Mouse (Mus musculus) limb, embryonic 10.5 days (tissue): ENCODE measurements at regions not wholly inside any gene's neighbourhood (a gene's known extent, or its start where the extent isn't known, plus 50 kb on each side); places are given as distances from the start of the nearest gene placed in this dataset.

Experiments used
- DNase-seq: peaks from one replicate; pipeline ENCODE4 v3.0.0-alpha.2; 2017; ENCODE audit warnings: low spot score
- H3K27ac ChIP-seq: fragments of 300-500 bp; sonication (generic); 2 replicates; pipeline ENCODE4 v1.5.1; 2016; ENCODE audit warnings: mild to moderate bottlenecking
- H3K27me3 ChIP-seq: fragments of 300-500 bp; sonication (generic); 2 replicates; pipeline ENCODE4 v1.6.1; 2016; ENCODE audit warnings: low read depth, mild to moderate bottlenecking; ENCODE audit not compliant: poor library complexity, severe bottlenecking
- H3K36me3 ChIP-seq: fragments of 300-500 bp; sonication (generic); 2 replicates; pipeline ENCODE4 v1.6.1; 2016; ENCODE audit warnings: mild to moderate bottlenecking, moderate library complexity
- H3K4me1 ChIP-seq: fragments of 300-500 bp; sonication (generic); 2 replicates; pipeline ENCODE4 v1.6.1; 2016
- H3K4me3 ChIP-seq: fragments of 300-500 bp; sonication (generic); 2 replicates; pipeline ENCODE4 v1.5.1; 2016; ENCODE audit warnings: mild to moderate bottlenecking, moderate library complexity
- H3K9me3 ChIP-seq: fragments of 300-500 bp; sonication (generic); replicated peaks from 2 replicates; pipeline ENCODE4 v1.6.1; 2016; ENCODE audit warnings: mild to moderate bottlenecking
- WGBS: fragments of 180-500 bp; shearing (Covaris S2); methylation state at CpG from one replicate; pipeline ENCODE4 v1.1.7; 2016; 5-methylcytosine and 5-hydroxymethylcytosine counted together

- 89% methylated on average over 2 of the region's 2 CpGs for WGBS
- no peak overlapping the region for H3K4me3 ChIP-seq
- no peaks in the 10 kb centered on the region for H3K4me1 ChIP-seq
- no peak overlapping the region for H3K27ac ChIP-seq
- no peaks in the 10 kb centered on the region for H3K9me3 ChIP-seq
- no peaks in the 10 kb centered on the region for H3K36me3 ChIP-seq
- H3K27me3 ChIP-seq: no peaks in the 10 kb centered on the region
- DNase-seq: no peak
Measured at GRCm38 (mm10) chr2:47879071-47879470, 934.8 kb upstream of the Acvr2a start.

GRCm38 (mm10) chr2:47879796-47880195, 934.1 kb upstream of the Acvr2a start:
- Histone ChIP-seq H3K4me1 (no peaks in the 10 kb centered on the region), H3K27me3 (no peaks in the 10 kb centered on the region), H3K27ac (no peak overlapping the region), H3K9me3 (no peaks in the 10 kb centered on the region), H3K36me3 (no peaks in the 10 kb centered on the region), H3K4me3 (no peak overlapping the region)
- WGBS: 91% methylated on average over 1 of the region's 1 CpGs
- DNase-seq: no peak

DNA sequence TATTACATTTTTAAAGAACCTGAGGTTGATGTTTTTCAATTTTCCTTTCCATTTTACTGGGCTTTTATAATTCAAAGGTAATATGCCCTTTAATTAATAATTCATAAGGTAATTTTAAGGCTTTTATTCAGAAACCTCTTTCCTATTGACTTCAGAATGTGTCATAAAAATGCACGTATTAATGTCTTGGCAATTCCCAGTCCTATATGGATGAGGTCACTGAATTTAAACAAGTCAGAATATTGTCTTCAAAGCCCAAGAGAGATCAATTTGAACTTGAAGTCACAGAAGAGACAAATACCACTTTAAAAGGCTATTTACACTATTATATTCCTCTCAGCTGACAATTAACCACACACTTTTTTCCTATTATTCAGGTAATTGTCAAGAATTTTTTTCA, 925.7 kb upstream of the Acvr2a start:
- H3K4me3 ChIP-seq: no peak overlapping the region
- no peaks in the 10 kb centered on the region for H3K27me3 ChIP-seq
- no peaks in the 10 kb centered on the region for H3K9me3 ChIP-seq
- DNase-seq: no peak
- H3K36me3 ChIP-seq: no peaks in the 10 kb centered on the region
- no peaks in the 10 kb centered on the region for H3K4me1 ChIP-seq
- 95% methylated on average over 1 of the region's 1 CpGs for WGBS
- H3K27ac ChIP-seq: no peak overlapping the region

DNA sequence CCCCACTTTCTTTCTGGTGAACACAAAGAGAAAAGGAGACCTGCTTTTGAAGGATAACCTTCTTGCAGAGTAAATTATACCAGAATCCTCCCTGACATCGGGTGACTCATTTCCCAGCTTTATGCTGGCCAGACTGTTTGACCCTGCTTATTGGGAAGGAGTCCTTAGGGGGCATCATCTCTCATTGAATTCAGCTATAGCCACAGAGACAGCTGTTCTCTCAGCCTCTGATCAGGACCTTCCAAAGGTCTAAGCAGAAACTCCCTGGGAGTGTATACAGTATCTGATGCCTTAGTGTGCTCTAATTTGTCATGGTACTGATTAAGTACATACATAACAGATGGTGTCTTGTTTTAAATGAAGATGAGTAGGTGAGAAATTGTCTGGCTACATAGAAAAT, 922.5 kb upstream of the Acvr2a start:
- Histone ChIP-seq H3K27ac (no peak overlapping the region), H3K4me3 (no peak overlapping the region), H3K4me1 (no peaks in the 10 kb centered on the region), H3K36me3 (no peaks in the 10 kb centered on the region), H3K27me3 (no peaks in the 10 kb centered on the region), H3K9me3 (no peaks in the 10 kb centered on the region)
- DNase-seq: no peak
- WGBS: 79% methylated on average over 1 of the region's 1 CpGs

GRCm38 (mm10) chr2:47892879-47893278, 921.0 kb upstream of the Acvr2a start:
- H3K4me3 ChIP-seq: no peak overlapping the region
- H3K27me3 ChIP-seq: no peaks in the 10 kb centered on the region
- no peaks in the 10 kb centered on the region for H3K36me3 ChIP-seq
- WGBS: 82% methylated on average over 2 of the region's 2 CpGs
- DNase-seq: no peak
- H3K27ac ChIP-seq: no peak overlapping the region
- H3K4me1 ChIP-seq: no peaks in the 10 kb centered on the region
- H3K9me3 ChIP-seq: no peaks in the 10 kb centered on the region

- Histone ChIP-seq H3K4me3 (no peak overlapping the region), H3K9me3 (no peaks in the 10 kb centered on the region), H3K27me3 (no peaks in the 10 kb centered on the region), H3K27ac (no peak overlapping the region), H3K36me3 (no peaks in the 10 kb centered on the region), H3K4me1 (no peaks in the 10 kb centered on the region)
- no peak for DNase-seq
Measured at GRCm38 (mm10) chr2:47894806-47895205, 919.1 kb upstream of the Acvr2a start.

- 94% methylated on average over 1 of the region's 1 CpGs for WGBS
- Histone ChIP-seq H3K27me3 (no peaks in the 10 kb centered on the region), H3K9me3 (no peaks in the 10 kb centered on the region), H3K36me3 (no peaks in the 10 kb centered on the region), H3K4me1 (no peaks in the 10 kb centered on the region), H3K27ac (no peak overlapping the region), H3K4me3 (no peak overlapping the region)
- no peak for DNase-seq
Measured at GRCm38 (mm10) chr2:47914270-47914669, 899.6 kb upstream of the Acvr2a start.

GRCm38 (mm10) chr2:47914986-47915485, 898.9 kb upstream of the Acvr2a start:
- 82% methylated on average over 4 of the region's 4 CpGs for WGBS
- Histone ChIP-seq H3K27me3 (no peaks in the 10 kb centered on the region), H3K36me3 (no peaks in the 10 kb centered on the region), H3K4me1 (no peaks in the 10 kb centered on the region), H3K27ac (no peak overlapping the region), H3K9me3 (no peaks in the 10 kb centered on the region), H3K4me3 (no peak overlapping the region)
- DNase-seq: no peak

- Histone ChIP-seq H3K27ac (no peak overlapping the region), H3K27me3 (no peaks in the 10 kb centered on the region)
- no peak for DNase-seq
Measured at GRCm38 (mm10) chr2:47922965-47923364, 890.9 kb upstream of the Acvr2a start.

GRCm38 (mm10) chr2:47926620-47927019, 887.3 kb upstream of the Acvr2a start:
- Histone ChIP-seq H3K9me3 (no peaks in the 10 kb centered on the region), H3K27me3 (no peaks in the 10 kb centered on the region), H3K36me3 (no peaks in the 10 kb centered on the region), H3K4me3 (no peak overlapping the region), H3K27ac (no peak overlapping the region), H3K4me1 (no peaks in the 10 kb centered on the region)
- no peak for DNase-seq

More at GRCm38 (mm10) chr2:47922965-47923364, 890.9 kb upstream of the Acvr2a start:
- Histone ChIP-seq H3K4me3 (no peak overlapping the region), H3K36me3 (no peaks in the 10 kb centered on the region), H3K9me3 (no peaks in the 10 kb centered on the region), H3K4me1 (no peaks in the 10 kb centered on the region)

DNA sequence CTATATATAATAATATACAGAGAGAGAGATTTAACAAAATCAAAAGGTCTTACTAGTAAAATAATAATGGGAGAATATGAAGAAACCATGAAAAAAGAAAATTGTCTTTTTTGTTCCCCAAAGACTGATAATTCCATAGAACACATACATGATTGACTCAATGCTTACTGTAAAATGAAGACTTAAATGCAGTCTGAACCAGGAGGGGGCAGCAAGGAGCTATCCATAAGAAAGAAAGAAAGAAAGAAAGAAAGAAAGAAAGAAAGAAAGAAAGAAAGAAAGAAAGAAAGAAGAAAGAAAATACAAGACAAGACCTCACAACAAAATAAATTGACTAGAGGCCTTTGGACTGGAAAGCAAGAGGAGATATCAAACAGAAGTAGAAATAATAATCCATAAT, 868.8 kb upstream of the Acvr2a start:
- Histone ChIP-seq H3K9me3 (no peaks in the 10 kb centered on the region), H3K4me1 (no peaks in the 10 kb centered on the region), H3K27ac (no peak overlapping the region), H3K27me3 (no peaks in the 10 kb centered on the region), H3K36me3 (no peaks in the 10 kb centered on the region), H3K4me3 (no peak overlapping the region)
- DNase-seq: no peak

DNA sequence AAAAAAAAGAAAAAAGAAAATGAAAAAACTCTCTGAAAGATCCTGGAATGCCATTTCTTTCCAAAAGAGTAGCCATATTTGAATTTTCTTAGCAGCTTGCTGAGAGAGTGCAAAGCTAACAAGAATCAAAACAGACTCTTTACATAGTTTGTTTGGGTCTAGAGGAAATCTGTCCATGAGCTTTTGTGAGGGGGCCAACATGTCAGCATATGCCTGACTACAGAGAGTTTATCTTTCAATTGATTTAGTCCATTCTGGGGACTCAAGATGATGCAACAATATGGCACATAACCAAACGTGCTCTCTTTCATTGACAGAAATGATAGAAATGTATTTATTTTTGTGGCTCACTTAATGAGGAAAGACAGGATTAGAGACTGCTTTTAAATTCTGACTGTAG, 822.8 kb upstream of the Acvr2a start:
- DNase-seq: no peak
- Histone ChIP-seq H3K27me3 (no peaks in the 10 kb centered on the region), H3K4me3 (no peak overlapping the region), H3K4me1 (no peaks in the 10 kb centered on the region), H3K27ac (no peak overlapping the region), H3K36me3 (no peaks in the 10 kb centered on the region), H3K9me3 (no peaks in the 10 kb centered on the region)
- WGBS: 88% methylated on average over 1 of the region's 1 CpGs

GRCm38 (mm10) chr2:47994185-47994584, 819.7 kb upstream of the Acvr2a start:
- no peak overlapping the region for H3K4me3 ChIP-seq
- H3K36me3 ChIP-seq: no peaks in the 10 kb centered on the region
- no peaks in the 10 kb centered on the region for H3K4me1 ChIP-seq
- no peak overlapping the region for H3K27ac ChIP-seq
- H3K9me3 ChIP-seq: no peaks in the 10 kb centered on the region
- H3K27me3 ChIP-seq: no peaks in the 10 kb centered on the region
- no peak for DNase-seq
- WGBS: 85% methylated on average over 5 of the region's 5 CpGs

DNA sequence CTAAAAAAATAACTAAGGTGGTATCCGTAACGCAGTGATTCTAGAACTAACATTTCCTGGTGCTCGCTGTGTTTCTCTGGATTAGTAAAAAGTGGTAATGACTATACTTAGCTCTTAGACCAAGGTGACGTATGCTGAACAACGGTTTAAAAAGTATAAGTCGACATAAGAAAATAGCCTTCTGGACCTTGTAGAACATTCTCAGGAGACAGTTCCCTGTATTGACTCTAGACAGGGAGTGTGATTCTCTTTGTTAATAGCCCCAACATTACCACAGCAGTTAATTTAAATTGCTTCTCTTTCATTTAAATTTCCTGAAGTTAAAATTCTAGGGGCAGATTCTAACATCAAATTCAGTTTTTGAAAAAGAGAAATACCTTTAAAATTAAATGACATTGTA, 812.7 kb upstream of the Acvr2a start:
- DNase-seq: no peak
- Histone ChIP-seq H3K4me1 (no peaks in the 10 kb centered on the region), H3K36me3 (no peaks in the 10 kb centered on the region), H3K9me3 (no peaks in the 10 kb centered on the region), H3K4me3 (no peak overlapping the region), H3K27me3 (no peaks in the 10 kb centered on the region), H3K27ac (no peak overlapping the region)
- 89% methylated on average over 6 of the region's 6 CpGs for WGBS
